Mouse (Mus musculus) adipocyte (in vitro differentiated cells): ENCODE measurements at regions not wholly inside any gene's neighbourhood (a gene's known extent, or its start where the extent isn't known, plus 50 kb on each side); places are given as distances from the start of the nearest gene placed in this dataset.
"Not testable (repeated sequence)": the region's sequence is repeated elsewhere in the genome, so short reads cannot be mapped to it uniquely, and the experiment has no call there.

ENCODE experiments used
- DNase-seq: peaks from one replicate; pipeline ENCODE4 v3.0.0-alpha.2; 2016; ENCODE audit warnings: low spot score

DNA sequence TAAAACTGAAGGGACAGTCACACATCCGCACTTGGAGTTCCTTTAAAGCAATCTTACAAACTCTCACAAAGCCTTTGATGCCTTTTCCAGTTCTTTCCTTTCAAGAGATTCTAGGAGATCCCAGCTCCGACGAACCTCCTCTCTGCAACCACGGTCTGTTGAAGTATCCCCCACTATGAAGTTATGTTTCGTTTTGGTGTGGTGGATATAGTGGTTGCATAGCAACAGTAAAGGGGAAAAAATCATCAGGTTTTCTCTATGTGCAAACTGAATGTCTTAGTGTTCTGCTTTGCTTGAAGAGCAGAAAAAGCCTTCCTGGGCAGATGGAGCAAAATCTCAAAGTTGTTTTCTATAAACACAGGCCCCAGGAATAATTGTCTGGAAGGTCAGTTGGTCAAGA lies 147.4 kb upstream of the Dlgap1 start:
- DNase-seq: no peak

GRCm38 (mm10) chr17:69821901-69822300 lies 147.0 kb upstream of the Dlgap1 start:
- no peak for DNase-seq

GRCm38 (mm10) chr17:69822921-69823320 lies 146.0 kb upstream of the Dlgap1 start:
- DNase-seq: no peak

DNA sequence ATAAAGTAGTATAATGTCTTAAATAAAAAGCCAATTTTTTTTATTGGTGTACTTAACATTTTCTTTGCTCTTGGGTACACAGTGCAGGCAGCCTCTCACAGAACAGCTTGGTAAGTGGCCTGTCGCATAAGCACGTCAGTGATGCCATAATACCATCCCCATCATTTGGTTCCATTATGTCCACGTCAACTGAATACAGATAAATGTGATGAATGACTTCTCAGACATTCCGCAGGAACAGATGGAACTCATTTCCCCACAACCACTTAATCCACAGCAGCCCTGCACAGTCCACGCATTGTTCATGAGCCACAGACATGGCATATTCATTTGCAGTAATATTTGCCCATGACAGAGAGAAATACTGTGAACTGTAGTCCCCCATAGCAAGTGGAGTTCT lies 127.6 kb upstream of the Dlgap1 start:
- no peak for DNase-seq

DNA sequence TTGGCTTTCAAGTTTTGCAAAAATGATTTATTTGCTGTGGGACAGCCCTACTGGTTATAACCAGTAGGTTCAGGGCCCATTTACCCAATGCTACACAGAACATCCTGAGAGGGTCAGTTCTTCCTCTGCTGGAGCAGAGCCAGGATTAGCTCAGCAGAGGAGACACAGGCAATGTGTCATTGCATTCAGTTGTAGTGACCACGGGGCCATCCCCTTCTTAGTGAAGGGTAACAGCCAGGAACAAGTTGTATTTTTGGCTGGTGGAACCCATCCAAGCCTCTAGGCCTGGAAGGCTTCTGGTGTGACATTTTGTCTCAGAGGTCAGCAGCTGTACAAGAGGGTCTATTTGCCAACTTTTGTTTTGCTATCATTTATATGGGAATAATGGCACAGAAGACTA lies 120.6 kb upstream of the Dlgap1 start:
- no peak for DNase-seq

DNA sequence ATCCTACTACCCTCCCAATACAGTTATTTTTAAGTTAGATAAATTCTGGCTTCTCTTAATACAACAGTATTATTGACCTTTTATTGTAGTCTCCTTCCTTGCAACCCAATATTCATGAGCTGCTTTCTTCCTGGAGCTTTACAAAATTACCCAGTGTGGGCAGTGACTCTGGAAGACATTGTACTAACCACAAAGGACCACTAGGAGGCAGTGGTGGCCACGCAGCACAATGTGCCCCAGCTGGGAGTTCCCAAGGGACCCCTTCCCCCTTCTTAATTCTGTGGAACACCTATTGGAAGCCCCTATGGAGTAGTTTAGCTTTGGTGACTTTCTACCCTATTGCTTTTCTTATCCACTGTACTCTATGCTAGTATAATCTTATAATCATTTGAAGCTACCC lies 118.8 kb upstream of the Dlgap1 start:
- DNase-seq: no peak

DNA sequence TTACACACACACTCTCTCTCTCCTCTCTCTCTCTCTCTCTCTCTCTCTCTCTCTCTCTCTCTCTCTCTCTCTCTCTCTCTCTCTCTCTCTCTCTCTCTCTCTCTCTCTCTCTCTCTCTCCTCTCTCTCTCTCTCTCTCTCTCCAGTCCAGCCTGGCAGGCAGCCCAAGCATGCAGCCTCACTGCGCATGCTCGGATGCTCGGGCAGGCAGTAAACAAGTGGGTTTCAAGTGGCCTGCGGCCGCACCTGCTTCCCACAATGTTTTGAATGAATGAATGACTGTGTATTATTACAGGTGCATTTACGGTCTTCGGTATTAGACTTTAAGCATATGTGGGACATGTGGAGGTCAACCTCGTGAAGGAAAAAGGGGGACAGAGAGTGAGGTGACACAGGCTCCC lies 88.9 kb upstream of the Dlgap1 start:
- DNase-seq: not testable (repeated sequence)

DNA sequence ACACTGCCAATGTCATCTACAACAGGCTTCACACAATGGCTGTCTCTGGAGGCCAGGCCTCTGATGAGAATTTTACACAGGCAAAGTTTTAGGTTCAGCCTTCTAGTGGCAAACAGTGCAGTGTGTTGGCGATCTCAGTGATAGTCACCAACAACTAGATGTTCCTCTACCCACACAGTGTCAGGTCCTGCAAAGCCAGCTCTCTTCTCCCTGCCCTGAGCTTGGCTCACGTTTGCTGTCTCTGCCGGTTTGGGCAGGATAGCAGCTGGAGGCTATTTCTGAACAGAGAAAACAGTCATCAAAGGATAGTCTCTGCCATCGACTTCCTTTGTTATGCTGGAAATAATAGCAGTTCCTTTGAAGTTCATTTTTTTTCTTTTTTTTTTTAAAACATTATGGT lies 74.9 kb upstream of the Dlgap1 start:
- DNase-seq: no peak
